Mouse (Mus musculus): ENCODE measurements around the gene Olfr769. TPM values are rescaled to one million over a fixed set of nuclear protein-coding genes. Genes with fewer than 3 reads are reported as not detected.

Gene Olfr769
- polyA plus RNA-seq (2015; fragmentation: Illumina TruSeq; extraction: RNeasy Lipid Tissue Mini Kit (QIAGEN cat#74804); ENCODE audit: insufficient read depth, low read depth, low replicate concordance): not detected

DNA sequence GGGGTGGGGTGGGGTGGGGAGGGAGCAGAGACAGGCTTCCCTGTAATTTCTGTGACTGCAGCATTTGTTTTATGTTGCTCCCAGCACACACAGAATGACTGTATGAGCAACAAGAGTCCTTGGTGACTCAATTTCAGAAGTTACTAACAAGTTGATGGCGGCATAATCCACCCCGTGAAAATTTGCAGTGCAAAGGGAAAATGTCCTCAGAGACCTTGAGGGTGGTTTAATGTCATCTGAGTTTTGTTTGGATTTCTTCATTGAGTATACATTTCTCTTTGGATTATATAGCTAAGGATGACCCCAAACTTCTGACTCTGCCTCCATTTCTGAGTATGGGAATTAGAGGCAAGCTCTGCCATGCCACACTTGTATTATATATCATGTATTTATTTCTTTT is at the start of gene Olfr769:
Gene Olfr769 (minus strand): TSS at position 101 of the 400 bp plus-strand sequence.

DNA sequence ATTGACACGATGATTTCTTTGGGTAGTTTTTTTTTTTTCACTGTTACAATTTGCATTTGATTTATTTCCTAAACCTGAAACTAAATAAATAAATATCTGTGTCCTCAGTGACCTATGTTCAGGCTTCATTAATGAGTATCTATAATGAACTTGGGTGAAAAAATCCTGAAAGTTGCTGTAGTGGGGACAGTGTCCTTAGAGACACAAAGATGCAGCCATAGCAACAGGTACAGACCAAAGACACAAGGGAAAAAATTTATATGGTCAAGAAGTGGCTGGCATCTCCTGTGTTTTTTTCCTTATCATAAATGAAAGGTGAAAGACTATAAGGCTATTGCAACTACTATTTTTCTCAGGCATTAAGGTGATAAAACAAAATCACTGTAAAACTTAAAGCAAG is 47.0 kb upstream of the Olfr769 start, which contains the start of gene Olfr771:
Gene Olfr771 (minus strand): TSS at position 101 of the 400 bp plus-strand sequence.

GRCm38 (mm10) chr10:129138898-129139297 is 21.2 kb upstream of the Olfr769 start, which contains the start of gene Olfr770:
Gene Olfr770, minus strand, starts transcription at chr10:129138998.

GRCm38 (mm10) chr10:129099275-129099674 is 18.4 kb downstream of the Olfr769 start, which contains the start of gene Olfr768:
Gene Olfr768, minus strand, starts transcription at chr10:129099375.

GRCm38 (mm10) chr10:129082810-129083209 is 34.9 kb downstream of the Olfr769 start, which contains the start of gene Olfr767:
Gene Olfr767, minus strand, starts transcription at chr10:129082910.

DNA sequence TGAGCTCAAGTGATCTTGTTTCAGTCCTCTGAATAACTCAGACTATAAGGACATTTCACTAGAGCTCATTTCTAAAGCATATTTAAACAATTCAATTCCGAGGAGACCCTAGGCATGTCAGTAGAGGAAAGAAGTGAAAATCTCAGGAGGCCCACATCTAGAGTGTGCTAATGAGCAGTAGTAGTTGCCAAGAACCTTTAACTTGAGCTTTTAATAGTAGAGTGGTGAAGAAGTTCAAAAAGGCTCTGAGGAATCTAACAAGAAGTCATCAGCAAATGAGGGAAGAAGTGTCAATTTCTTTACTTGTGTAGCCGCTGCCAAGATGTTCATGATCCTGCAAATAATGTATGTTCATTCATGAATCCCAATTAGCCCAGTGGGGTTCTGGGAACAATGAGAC is 48.8 kb downstream of the Olfr769 start, which contains the start of gene Olfr766-ps1:
Gene Olfr766-ps1 (minus strand): TSS at position 101 of the 400 bp plus-strand sequence.

Other genes with a start within 250 kb of the Olfr769 start
- not detected for gene Gdf11, start 226.1 kb downstream of the Olfr769 start, polyA plus RNA-seq (2015; fragmentation: Illumina TruSeq; extraction: RNeasy Lipid Tissue Mini Kit (QIAGEN cat#74804); ENCODE audit: insufficient read depth, low read depth, low replicate concordance)
- 125 TPM for gene Cd63, start 216.9 kb downstream of the Olfr769 start, polyA plus RNA-seq (2015; fragmentation: Illumina TruSeq; extraction: RNeasy Lipid Tissue Mini Kit (QIAGEN cat#74804); ENCODE audit: insufficient read depth, low read depth, low replicate concordance)
- 12.1 TPM for gene Rdh5, start 195.0 kb downstream of the Olfr769 start, polyA plus RNA-seq (2015; fragmentation: Illumina TruSeq; extraction: RNeasy Lipid Tissue Mini Kit (QIAGEN cat#74804); ENCODE audit: insufficient read depth, low read depth, low replicate concordance)
- gene Bloc1s1, start 193.8 kb downstream of the Olfr769 start, polyA plus RNA-seq (2015; fragmentation: Illumina TruSeq; extraction: RNeasy Lipid Tissue Mini Kit (QIAGEN cat#74804); ENCODE audit: insufficient read depth, low read depth, low replicate concordance): 47.0 TPM
- 5.2 TPM for gene Itga7, start 184.0 kb downstream of the Olfr769 start, polyA plus RNA-seq (2015; fragmentation: Illumina TruSeq; extraction: RNeasy Lipid Tissue Mini Kit (QIAGEN cat#74804); ENCODE audit: insufficient read depth, low read depth, low replicate concordance)
- gene Mettl7b, start 156.9 kb downstream of the Olfr769 start, polyA plus RNA-seq (2015; fragmentation: Illumina TruSeq; extraction: RNeasy Lipid Tissue Mini Kit (QIAGEN cat#74804); ENCODE audit: insufficient read depth, low read depth, low replicate concordance): not detected
- not detected for gene Olfr9, start 128.4 kb downstream of the Olfr769 start, polyA plus RNA-seq (2015; fragmentation: Illumina TruSeq; extraction: RNeasy Lipid Tissue Mini Kit (QIAGEN cat#74804); ENCODE audit: insufficient read depth, low read depth, low replicate concordance)
- not detected for gene Olfr763, start 107.1 kb downstream of the Olfr769 start, polyA plus RNA-seq (2015; fragmentation: Illumina TruSeq; extraction: RNeasy Lipid Tissue Mini Kit (QIAGEN cat#74804); ENCODE audit: insufficient read depth, low read depth, low replicate concordance)
- gene Olfr764-ps1, start 78.0 kb downstream of the Olfr769 start, polyA plus RNA-seq (2015; fragmentation: Illumina TruSeq; extraction: RNeasy Lipid Tissue Mini Kit (QIAGEN cat#74804); ENCODE audit: insufficient read depth, low read depth, low replicate concordance): not detected
- gene Olfr765, start 67.9 kb downstream of the Olfr769 start, polyA plus RNA-seq (2015; fragmentation: Illumina TruSeq; extraction: RNeasy Lipid Tissue Mini Kit (QIAGEN cat#74804); ENCODE audit: insufficient read depth, low read depth, low replicate concordance): not detected
- not detected for gene Olfr766-ps1, start 48.9 kb downstream of the Olfr769 start, polyA plus RNA-seq (2015; fragmentation: Illumina TruSeq; extraction: RNeasy Lipid Tissue Mini Kit (QIAGEN cat#74804); ENCODE audit: insufficient read depth, low read depth, low replicate concordance)
- gene Olfr767, start 35.0 kb downstream of the Olfr769 start, polyA plus RNA-seq (2015; fragmentation: Illumina TruSeq; extraction: RNeasy Lipid Tissue Mini Kit (QIAGEN cat#74804); ENCODE audit: insufficient read depth, low read depth, low replicate concordance): not detected
- not detected for gene Olfr768, start 18.5 kb downstream of the Olfr769 start, polyA plus RNA-seq (2015; fragmentation: Illumina TruSeq; extraction: RNeasy Lipid Tissue Mini Kit (QIAGEN cat#74804); ENCODE audit: insufficient read depth, low read depth, low replicate concordance)
- gene Olfr770, start 21.1 kb upstream of the Olfr769 start, polyA plus RNA-seq (2015; fragmentation: Illumina TruSeq; extraction: RNeasy Lipid Tissue Mini Kit (QIAGEN cat#74804); ENCODE audit: insufficient read depth, low read depth, low replicate concordance): not detected
- gene Olfr771, start 46.9 kb upstream of the Olfr769 start, polyA plus RNA-seq (2015; fragmentation: Illumina TruSeq; extraction: RNeasy Lipid Tissue Mini Kit (QIAGEN cat#74804); ENCODE audit: insufficient read depth, low read depth, low replicate concordance): not detected
- not detected for gene Olfr772, start 60.1 kb upstream of the Olfr769 start, polyA plus RNA-seq (2015; fragmentation: Illumina TruSeq; extraction: RNeasy Lipid Tissue Mini Kit (QIAGEN cat#74804); ENCODE audit: insufficient read depth, low read depth, low replicate concordance)
- gene Olfr773, start 69.6 kb upstream of the Olfr769 start, polyA plus RNA-seq (2015; fragmentation: Illumina TruSeq; extraction: RNeasy Lipid Tissue Mini Kit (QIAGEN cat#74804); ENCODE audit: insufficient read depth, low read depth, low replicate concordance): not detected
- not detected for gene Olfr774, start 118.3 kb upstream of the Olfr769 start, polyA plus RNA-seq (2015; fragmentation: Illumina TruSeq; extraction: RNeasy Lipid Tissue Mini Kit (QIAGEN cat#74804); ENCODE audit: insufficient read depth, low read depth, low replicate concordance)
- not detected for gene Olfr775, start 130.6 kb upstream of the Olfr769 start, polyA plus RNA-seq (2015; fragmentation: Illumina TruSeq; extraction: RNeasy Lipid Tissue Mini Kit (QIAGEN cat#74804); ENCODE audit: insufficient read depth, low read depth, low replicate concordance)
- gene Olfr776, start 141.3 kb upstream of the Olfr769 start, polyA plus RNA-seq (2015; fragmentation: Illumina TruSeq; extraction: RNeasy Lipid Tissue Mini Kit (QIAGEN cat#74804); ENCODE audit: insufficient read depth, low read depth, low replicate concordance): not detected
- not detected for gene Olfr777, start 153.6 kb upstream of the Olfr769 start, polyA plus RNA-seq (2015; fragmentation: Illumina TruSeq; extraction: RNeasy Lipid Tissue Mini Kit (QIAGEN cat#74804); ENCODE audit: insufficient read depth, low read depth, low replicate concordance)
- not detected for gene Olfr780, start 200.3 kb upstream of the Olfr769 start, polyA plus RNA-seq (2015; fragmentation: Illumina TruSeq; extraction: RNeasy Lipid Tissue Mini Kit (QIAGEN cat#74804); ENCODE audit: insufficient read depth, low read depth, low replicate concordance)
- gene Olfr781, start 211.0 kb upstream of the Olfr769 start, polyA plus RNA-seq (2015; fragmentation: Illumina TruSeq; extraction: RNeasy Lipid Tissue Mini Kit (QIAGEN cat#74804); ENCODE audit: insufficient read depth, low read depth, low replicate concordance): not detected
- not detected for gene Olfr782, start 231.0 kb upstream of the Olfr769 start, polyA plus RNA-seq (2015; fragmentation: Illumina TruSeq; extraction: RNeasy Lipid Tissue Mini Kit (QIAGEN cat#74804); ENCODE audit: insufficient read depth, low read depth, low replicate concordance)